28 mouse cellular contexts compared by ENCODE assay signal in genomic region chr2:36000390-36000789, GRCm38 (mm10). TPM values are rescaled to one million over a fixed set of nuclear protein-coding genes. Genes with fewer than 3 reads are reported as not detected.
DNase-seq lines count a peak whose midpoint lies in the region; ATAC-seq and TF ChIP-seq lines count a peak whose summit lies in the region.
"Had no signal": no experiment of that assay in that cellular context is flagged by ENCODE, and none has a peak within 500 bp of the region (broad histone marks: within the 10 kb centered on the region; RNA-seq: fewer than 3 reads in every experiment).

No protein-coding gene starts in this region.

- no peak overlapping the region for H3K4me3 ChIP-seq in left cerebral cortex, adult 2 months
- H3K4me3 ChIP-seq: embryonic facial prominence, embryonic 10.5 days; embryonic facial prominence, embryonic 13.5 days; erythroblast, embryonic 14.5 days; forebrain, embryonic 12.5 days; heart, adult 2 months; heart, embryonic 10.5 days; heart, embryonic 13.5 days; hindbrain, embryonic 12.5 days; hindbrain, embryonic 15.5 days had no signal

- no peak for DNase-seq in left cerebral cortex, adult 2 months (ENCODE audit: extremely low spot score in 1 of 2, low spot score in 2 of 2)
- DNase-seq in left cerebral cortex, postnatal 10 days (ENCODE audit: extremely low spot score in 1 of 2, low spot score in 2 of 2): no peak
- DNase-seq in kidney, postnatal 36 days: no peak
- DNase-seq: adrenal gland, postnatal 10 days; adrenal gland, postnatal 36 days; cerebellum, adult 18-20 months; cerebellum, adult 9-10 months; cerebellum, postnatal 14 days; gastrocnemius, postnatal 25 days; heart, adult 2 months; heart, postnatal 14 days; heart, postnatal 4 days had no signal

- ATAC-seq in granulocyte monocyte progenitor cell, adult 5-6 weeks (replicated peaks; ENCODE audit: poor library complexity, severe bottlenecking): peak; percentile 45
- ATAC-seq in megakaryocyte progenitor cell, adult 5-6 weeks (replicated peaks; ENCODE audit: poor library complexity): peak; percentile 69
- ATAC-seq in activated CD4-positive, CD25-positive, alpha-beta regulatory T cell, adult 4 months: no peak
- ATAC-seq: CD4-positive, CD25-positive, alpha-beta regulatory T cell, adult 4 months; forebrain, embryonic 16.5 days; intestine, postnatal 0 days had no signal

- H3K27ac ChIP-seq in left cerebral cortex, adult 2 months: peak overlapping the region; percentile 30; the same call in 1 of the 2 replicates
- H3K27ac ChIP-seq: embryonic facial prominence, embryonic 10.5 days; embryonic facial prominence, embryonic 13.5 days; forebrain, embryonic 12.5 days; heart, adult 2 months; heart, embryonic 10.5 days; heart, embryonic 13.5 days; hindbrain, embryonic 12.5 days; hindbrain, embryonic 15.5 days had no signal

- intact Hi-C loops in left cerebral cortex, adult 2 months (cut with DNase I): loop anchor here (10.0 kb wide), 1 partner anchor 1334 kb away; no protein-coding TSS in a partner anchor
- intact Hi-C loops in left cerebral cortex, postnatal 10 days (cut with DNase I): loop anchor here (10.0 kb wide), 2 partner anchors 456 to 1334 kb away; no protein-coding TSS in a partner anchor

- TF ChIP-seq CTCF in left cerebral cortex, adult 2 months (IDR thresholded peaks at IDR 0.05): no peak

RNA-seq across cellular contexts. Expression of gene Ttll11, which starts 20.7 kb away (rescaled TPM):
- 10 to 100 TPM; 40.2 to 42.2 TPM for total RNA-seq in left cerebral cortex, adult 2 months (2021)
- total RNA-seq in left cerebral cortex, postnatal 10 days (2021): 10 to 100 TPM; 16.1 to 16.3 TPM
- 0.34 TPM in 1 of 2 replicates, not detected in the other for total RNA-seq in granulocyte monocyte progenitor cell, adult 5-6 weeks (2014; fragmentation: Nextera tagmentation)
- total RNA-seq in granulocyte monocyte progenitor cell, adult 5-6 weeks (2017): not detected in 2 replicates
- not detected in 2 replicates for total RNA-seq in megakaryocyte progenitor cell, adult 5-6 weeks (2015)
- 0.04 TPM in 1 of 2 replicates, not detected in the other for total RNA-seq in megakaryocyte progenitor cell, adult 5-6 weeks (2017)
- polyA plus RNA-seq in activated CD4-positive, CD25-positive, alpha-beta regulatory T cell, adult 4 months (2017; shearing (Covaris generic)): not detected
- polyA plus RNA-seq: CD4-positive, CD25-positive, alpha-beta regulatory T cell, adult 4 months had no signal

RNA-seq across cellular contexts. Expression of gene Ndufa8, which starts 48.8 kb away (rescaled TPM):
- total RNA-seq in left cerebral cortex, adult 2 months (2021): 100 to 1,000 TPM; 185 to 195 TPM
- total RNA-seq in left cerebral cortex, postnatal 10 days (2021): 100 to 1,000 TPM; 167 to 177 TPM
- total RNA-seq in granulocyte monocyte progenitor cell, adult 5-6 weeks (2014; fragmentation: Nextera tagmentation): 105 and 132 TPM in 2 replicates
- 38.0 and 58.6 TPM in 2 replicates for total RNA-seq in granulocyte monocyte progenitor cell, adult 5-6 weeks (2017)
- 85.0 and 100 TPM in 2 replicates for total RNA-seq in megakaryocyte progenitor cell, adult 5-6 weeks (2015)
- total RNA-seq in megakaryocyte progenitor cell, adult 5-6 weeks (2017): 42.4 and 53.3 TPM in 2 replicates
- 100 to 1,000 TPM; 194 to 234 TPM for polyA plus RNA-seq in activated CD4-positive, CD25-positive, alpha-beta regulatory T cell, adult 4 months (2017; shearing (Covaris generic))

RNA-seq across cellular contexts. Expression of gene Morn5, which starts 48.9 kb away (rescaled TPM):
- total RNA-seq in left cerebral cortex, adult 2 months (2021): 1 to 10 TPM; 1.0 to 1.4 TPM
- total RNA-seq in left cerebral cortex, postnatal 10 days (2021): 1 to 10 TPM; 1.0 to 1.6 TPM
- total RNA-seq in granulocyte monocyte progenitor cell, adult 5-6 weeks (2014; fragmentation: Nextera tagmentation): not detected in 2 replicates
- 1.5 TPM in 1 of 2 replicates, not detected in the other for total RNA-seq in granulocyte monocyte progenitor cell, adult 5-6 weeks (2017)
- total RNA-seq in megakaryocyte progenitor cell, adult 5-6 weeks (2015): not detected in 2 replicates
- not detected in 2 replicates for total RNA-seq in megakaryocyte progenitor cell, adult 5-6 weeks (2017)
- not detected for polyA plus RNA-seq in activated CD4-positive, CD25-positive, alpha-beta regulatory T cell, adult 4 months (2017; shearing (Covaris generic))
- total RNA-seq: adrenal gland, postnatal 10 days; gastrocnemius, adult 8-10 months; gastrocnemius, postnatal 25 days; heart, adult 2 months; heart, postnatal 14 days; heart, postnatal 4 days had no signal
- polyA plus RNA-seq: CD4-positive, CD25-positive, alpha-beta regulatory T cell, adult 4 months; embryonic facial prominence, embryonic 13.5 days; erythroblast, embryonic 14.5 days; heart, embryonic 10.5 days; heart, embryonic 13.5 days; intestine, embryonic 14.5 days; intestine, postnatal 0 days had no signal

Comparison
In these comparisons a context has a peak if more than half of its experiments do, and no peak if none do; other contexts are left out.
1. RNA of gene Ttll11, which starts 20.7 kb away (total RNA-seq): 40.2 to 42.2 TPM in left cerebral cortex, adult 2 months and 16.1 to 16.3 TPM in left cerebral cortex, postnatal 10 days; 0.04 TPM in megakaryocyte progenitor cell, adult 5-6 weeks and 0.34 TPM in granulocyte monocyte progenitor cell, adult 5-6 weeks; every median in the first group is over 10 times any median in the second.